Mouse (Mus musculus): Measurements from ENCODE around the gene Plpp1.

Plpp1 gene

GRCm38 (mm10) chr13:112800597-112801380, at the start of gene Plpp1:
Gene Plpp1, plus strand, starts transcription at chr13:112800792.
- in situ Hi-C loops (cut with MboI, MseI), result no loop called here

- in situ Hi-C loops (cut with MboI, MseI), result no loop called here
Observed at GRCm38 (mm10) chr13:112751454-112752308, 48.9 kb upstream of the Plpp1 start.

GRCm38 (mm10) chr13:112752309-112752975, 48.1 kb upstream of the Plpp1 start:
- in situ Hi-C loops (cut with MboI, MseI), result no loop called here

GRCm38 (mm10) chr13:112753522-112753921, 47.1 kb upstream of the Plpp1 start:
- in situ Hi-C loops (cut with MboI, MseI), result no loop called here

- in situ Hi-C loops (cut with MboI, MseI), result no loop called here
Observed at GRCm38 (mm10) chr13:112754871-112755270, 45.7 kb upstream of the Plpp1 start.

- in situ Hi-C loops (cut with MboI, MseI), result no loop called here
Observed at GRCm38 (mm10) chr13:112755507-112756010, 45.0 kb upstream of the Plpp1 start.

GRCm38 (mm10) chr13:112757395-112757794, 43.2 kb upstream of the Plpp1 start:
- in situ Hi-C loops (cut with MboI, MseI), result no loop called here

- in situ Hi-C loops (cut with MboI, MseI), result no loop called here
Observed at GRCm38 (mm10) chr13:112758546-112759090, 42.0 kb upstream of the Plpp1 start.

- in situ Hi-C loops (cut with MboI, MseI), result no loop called here
Observed at GRCm38 (mm10) chr13:112759364-112759763, 41.2 kb upstream of the Plpp1 start.

- in situ Hi-C loops (cut with MboI, MseI), result no loop called here
Observed at GRCm38 (mm10) chr13:112759777-112760537, 40.6 kb upstream of the Plpp1 start.

- in situ Hi-C loops (cut with MboI, MseI), result no loop called here
Observed at GRCm38 (mm10) chr13:112760538-112760881, 40.1 kb upstream of the Plpp1 start.

- in situ Hi-C loops (cut with MboI, MseI), result no loop called here
Observed at GRCm38 (mm10) chr13:112761787-112762186, 38.8 kb upstream of the Plpp1 start.

GRCm38 (mm10) chr13:112762548-112762947, 38.0 kb upstream of the Plpp1 start:
- in situ Hi-C loops (cut with MboI, MseI), result no loop called here

GRCm38 (mm10) chr13:112763531-112764091, 37.0 kb upstream of the Plpp1 start:
- in situ Hi-C loops (cut with MboI, MseI), result no loop called here

GRCm38 (mm10) chr13:112764556-112764955, 36.0 kb upstream of the Plpp1 start:
- in situ Hi-C loops (cut with MboI, MseI), result no loop called here

- in situ Hi-C loops (cut with MboI, MseI), result no loop called here
Observed at GRCm38 (mm10) chr13:112765654-112766053, 34.9 kb upstream of the Plpp1 start.

GRCm38 (mm10) chr13:112770528-112771328, 29.9 kb upstream of the Plpp1 start:
- in situ Hi-C loops (cut with MboI, MseI), result no loop called here

GRCm38 (mm10) chr13:112771447-112772208, 29.0 kb upstream of the Plpp1 start:
- in situ Hi-C loops (cut with MboI, MseI), result no loop called here

- in situ Hi-C loops (cut with MboI, MseI), result no loop called here
Observed at GRCm38 (mm10) chr13:112772252-112772651, 28.3 kb upstream of the Plpp1 start.

Measured in T-helper 1 cell (primary cell).